8 mouse cellular contexts compared by ENCODE assay signal in genomic region chr8:121650389-121651307, GRCm38 (mm10). TPM values are rescaled to one million over a fixed set of nuclear protein-coding genes. Genes with fewer than 3 reads are reported as not detected.
DNase-seq lines count a peak whose midpoint lies in the region; ATAC-seq and TF ChIP-seq lines count a peak whose summit lies in the region.

No protein-coding gene starts in this region.

- WGBS in forebrain, embryonic 13.5 days = 66% methylated on average over 20 of the region's 20 CpGs
- WGBS in neural tube, embryonic 13.5 days = 65% methylated on average over 20 of the region's 20 CpGs

- H3K36me3 ChIP-seq in C2C12 (ENCODE audit: control insufficient read depth, insufficient read depth) = peaks cover 18% of the 10 kb centered on the region
- H3K36me3 ChIP-seq in forebrain, embryonic 13.5 days (ENCODE audit: poor library complexity, severe bottlenecking) = peaks cover 10% of the 10 kb centered on the region; the same call in 1 of the 2 replicates
- H3K36me3 ChIP-seq in neural tube, embryonic 13.5 days = no peaks in the 10 kb centered on the region

- peak overlapping the region; percentile 93 for H3K9ac ChIP-seq in forebrain, embryonic 13.5 days
- peak overlapping the region; percentile 90 for H3K9ac ChIP-seq in neural tube, embryonic 13.5 days

- H3K79me3 ChIP-seq in C2C12 (ENCODE audit: low read depth) = peaks cover 62% of the 10 kb centered on the region

- TF ChIP-seq CTCF in C2C12 (IDR thresholded peaks at IDR 0.05; ENCODE audit: control insufficient read depth, insufficient read depth, insufficient read length) = no peak

- H3K27me3 ChIP-seq in C2C12 (ENCODE audit: control insufficient read depth, insufficient read depth, insufficient read length) = no peaks in the 10 kb centered on the region
- no peaks in the 10 kb centered on the region for H3K27me3 ChIP-seq in forebrain, embryonic 13.5 days
- no peaks in the 10 kb centered on the region for H3K27me3 ChIP-seq in neural tube, embryonic 13.5 days

- peak overlapping the region; percentile 100 for H3ac ChIP-seq in C2C12 (ENCODE audit: control insufficient read depth, insufficient read length, low read depth)

- peak overlapping the region; percentile 99 for H3K4me2 ChIP-seq in forebrain, embryonic 13.5 days
- H3K4me2 ChIP-seq in neural tube, embryonic 13.5 days = peak overlapping the region; percentile 100

- H3K4me1 ChIP-seq in forebrain, embryonic 13.5 days = peaks cover 71% of the 10 kb centered on the region
- H3K4me1 ChIP-seq in neural tube, embryonic 13.5 days (replicated peaks) = peaks cover 75% of the 10 kb centered on the region

- peak overlapping the region; percentile 55 for H3K4me3 ChIP-seq in C2C12 (ENCODE audit: insufficient read depth, poor library complexity, severe bottlenecking)
- peak overlapping the region; percentile 93 for H3K4me3 ChIP-seq in forebrain, embryonic 13.5 days
- H3K4me3 ChIP-seq in neural tube, embryonic 13.5 days = peak overlapping the region; percentile 63

- H3K79me2 ChIP-seq in C2C12 (ENCODE audit: control insufficient read depth, insufficient read depth) = peaks cover 66% of the 10 kb centered on the region

- DNase-seq in cerebellum, adult 11-12 months = peak; percentile 60
- no peak for DNase-seq in cerebellum, postnatal 14 days
- DNase-seq in kidney, postnatal 25 days = peak; percentile 47 to 69
- DNase-seq in gastrocnemius, adult 18-20 months (ENCODE audit: low spot score) = no peak
- no peak for DNase-seq in urinary bladder, postnatal 14 days (ENCODE audit: low spot score)

- H3K9me3 ChIP-seq in forebrain, embryonic 13.5 days (replicated peaks) = no peaks in the 10 kb centered on the region
- H3K9me3 ChIP-seq in neural tube, embryonic 13.5 days = no peaks in the 10 kb centered on the region

- no peak for ATAC-seq in forebrain, embryonic 13.5 days
- no peak for ATAC-seq in neural tube, embryonic 13.5 days (ENCODE audit: low read depth)

- no peak overlapping the region for H3K27ac ChIP-seq in forebrain, embryonic 13.5 days
- H3K27ac ChIP-seq in neural tube, embryonic 13.5 days (replicated peaks) = peak overlapping the region; percentile 78; the same call in 1 of the 2 replicates

TF ChIP-seq in C2C12, 6 proteins besides CTCF, POLR2A, EP300 and RAD21:
- no peak for TF ChIP-seq MYOD1 (IDR thresholded peaks at IDR 0.05; ENCODE audit: control insufficient read depth, insufficient read length, low read depth)
- no peak for TF ChIP-seq MAX (IDR thresholded peaks at IDR 0.05)
- TF ChIP-seq MYOG (IDR thresholded peaks at IDR 0.05; ENCODE audit: control insufficient read depth, extremely low read depth, insufficient read length) = no peak
- no peak for TF ChIP-seq CEBPB (IDR thresholded peaks at IDR 0.05; ENCODE audit: low read depth)
- TF ChIP-seq FOSL1 (IDR thresholded peaks at IDR 0.05; ENCODE audit: insufficient read depth, low read length, poor library complexity, severe bottlenecking) = no peak
- TF ChIP-seq USF1 (IDR thresholded peaks at IDR 0.05; ENCODE audit: low read depth) = no peak

RNA-seq across cellular contexts. Expression of gene Zcchc14, which starts 2.1 kb away (rescaled TPM):
- 18.2 TPM for polyA plus RNA-seq in C2C12 (2012; fragmentation: generic; extraction: Trizol)
- 30.0 and 33.7 TPM in 2 replicates for polyA plus RNA-seq in forebrain, embryonic 13.5 days (2015; fragmentation: Nextera tagmentation; extraction: Ambion mirVana)
- polyA plus RNA-seq in neural tube, embryonic 13.5 days (2015; fragmentation: Nextera tagmentation; extraction: Ambion mirVana) = 22.2 and 23.6 TPM in 2 replicates
- 10 to 100 TPM; 15.6 to 17.1 TPM for total RNA-seq in gastrocnemius, adult 18-20 months (2021)

Comparison
In these comparisons a context has a peak if more than half of its experiments do, and no peak if none do; other contexts are left out.
1. DNase-seq: peak in cerebellum, adult 11-12 months (single experiment) and kidney, postnatal 25 days (2 of 2); none in cerebellum, postnatal 14 days (0 of 2), gastrocnemius, adult 18-20 months (single experiment) and urinary bladder, postnatal 14 days (single experiment).
2. Peak in every context shown above with its lines, with median percentiles within 50 percentile points of each other: H3K4me3 ChIP-seq.